In the genomic region with DNA sequence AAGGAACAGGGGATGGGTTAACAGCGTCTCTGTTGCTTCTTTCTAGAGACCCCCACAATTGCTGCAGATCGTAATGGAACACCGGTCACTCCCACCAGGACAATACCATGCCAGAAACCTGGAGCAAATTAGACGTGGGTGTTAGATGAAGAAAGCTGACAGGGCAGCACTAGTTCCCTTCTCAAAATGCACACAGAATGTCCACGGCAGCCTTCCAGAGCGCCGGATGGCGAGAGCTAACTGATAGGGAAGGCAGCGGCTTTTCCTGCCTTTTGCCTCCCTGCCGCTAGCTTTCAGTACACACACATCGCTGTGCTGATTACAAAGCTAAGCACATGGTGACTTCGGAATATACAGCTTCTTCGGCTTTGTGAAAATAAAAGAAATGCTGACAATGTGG, we compare ENCODE assay signal across 10 mouse cellular contexts. TPM values are rescaled to one million over a fixed set of nuclear protein-coding genes. Genes with fewer than 3 reads are reported as not detected.
A peak's percentile ranks its signal among the peaks of the same experiment; 100 is the strongest.
DNase-seq lines count a peak whose midpoint lies in the region; ATAC-seq and TF ChIP-seq lines count a peak whose summit lies in the region.
"Had no signal": no experiment of that assay in that cellular context is flagged by ENCODE, and none has a peak within 500 bp of the region (broad histone marks: within the 10 kb centered on the region; RNA-seq: fewer than 3 reads in every experiment).

No protein-coding gene starts in this region.

- H3K4me1 ChIP-seq in heart, adult 2 months (ENCODE audit: control insufficient read depth, insufficient read depth, low read length), result no peaks in the 10 kb centered on the region
- H3K4me1 ChIP-seq in heart, embryonic 13.5 days, result peaks cover 12% of the 10 kb centered on the region; the same call in 1 of the 2 replicates
- peaks cover 6% of the 10 kb centered on the region; the same call in 1 of the 2 replicates for H3K4me1 ChIP-seq in limb, embryonic 13.5 days
- no peaks in the 10 kb centered on the region for H3K4me1 ChIP-seq in neural tube, embryonic 14.5 days (ENCODE audit: control insufficient read depth, insufficient read depth, low read length)

- TF ChIP-seq POLR2A in heart, adult 2 months (IDR thresholded peaks at IDR 0.05; ENCODE audit: insufficient read depth, low read depth, low read length), result no peak

- peak overlapping the region; percentile 19; the same call in 1 of the 2 replicates for H3K9ac ChIP-seq in heart, adult 2 months (ENCODE audit: low read depth, low read length)
- H3K9ac ChIP-seq in heart, embryonic 13.5 days, result peak overlapping the region; percentile 71
- H3K9ac ChIP-seq in limb, embryonic 13.5 days, result peak overlapping the region; percentile 55
- H3K9ac ChIP-seq in neural tube, embryonic 14.5 days (replicated peaks; ENCODE audit: low read depth, low read length), result peak overlapping the region; percentile 25; the same call in 1 of the 2 replicates

- peak in 1 of 2 experiments; percentile 17 for DNase-seq in heart, adult 2 months
- DNase-seq in heart, adult 11 months, result no peak
- DNase-seq in ovary, postnatal 10 days (ENCODE audit: low spot score), result no peak

- H3K9me3 ChIP-seq in heart, embryonic 13.5 days, result no peaks in the 10 kb centered on the region
- H3K9me3 ChIP-seq in limb, embryonic 13.5 days, result no peaks in the 10 kb centered on the region
- H3K9me3 ChIP-seq in neural tube, embryonic 14.5 days (ENCODE audit: control insufficient read depth, low read length), result no peaks in the 10 kb centered on the region
- H3K9me3 ChIP-seq: G1E had no signal

- H3K27ac ChIP-seq in heart, adult 2 months, result no peak overlapping the region
- peak overlapping the region; percentile 89 for H3K27ac ChIP-seq in heart, embryonic 13.5 days (replicated peaks)
- H3K27ac ChIP-seq in limb, embryonic 13.5 days, result peak overlapping the region; percentile 69
- no peak overlapping the region for H3K27ac ChIP-seq in neural tube, embryonic 14.5 days (ENCODE audit: low read depth, low read length)

- peak; percentile 54 for ATAC-seq in common myeloid progenitor, adult 5-6 weeks (replicated peaks; ENCODE audit: low read depth, poor library complexity, severe bottlenecking)
- ATAC-seq in heart, embryonic 13.5 days (ENCODE audit: extremely low read depth, insufficient number of reproducible peaks, low FRiP score, low TSS enrichment), result no peak
- peak; percentile 19; the same call in 1 of the 2 replicates for ATAC-seq in limb, embryonic 13.5 days (ENCODE audit: low FRiP score, low read depth)
- ATAC-seq in neural tube, embryonic 14.5 days (ENCODE audit: low read depth), result no peak
- no peak for ATAC-seq in inflammation-experienced regulatory T-cells, adult 6 months

- intact Hi-C loops in heart, adult 2 months (cut with DNase I), result loop anchor here (2.0 to 10.0 kb wide), 2 partner anchors 177 to 207 kb away; no protein-coding TSS in a partner anchor

- no peaks in the 10 kb centered on the region for H3K27me3 ChIP-seq in heart, adult 2 months (ENCODE audit: control insufficient read depth, insufficient read depth, low read length)
- H3K27me3 ChIP-seq in heart, embryonic 13.5 days (replicated peaks), result no peaks in the 10 kb centered on the region
- no peaks in the 10 kb centered on the region for H3K27me3 ChIP-seq in limb, embryonic 13.5 days
- no peaks in the 10 kb centered on the region for H3K27me3 ChIP-seq in neural tube, embryonic 14.5 days (ENCODE audit: control insufficient read depth, insufficient read depth, low read length)

- H3K36me3 ChIP-seq in heart, adult 2 months (ENCODE audit: control insufficient read depth, insufficient read depth, low read length), result no peaks in the 10 kb centered on the region
- H3K36me3 ChIP-seq in heart, embryonic 13.5 days, result no peaks in the 10 kb centered on the region
- no peaks in the 10 kb centered on the region for H3K36me3 ChIP-seq in limb, embryonic 13.5 days
- no peaks in the 10 kb centered on the region for H3K36me3 ChIP-seq in neural tube, embryonic 14.5 days (ENCODE audit: control insufficient read depth, insufficient read depth, low read length)
- H3K36me3 ChIP-seq: G1E had no signal

- TF ChIP-seq EP300 in heart, adult 2 months (IDR thresholded peaks at IDR 0.05; ENCODE audit: insufficient read depth, low read depth, low read length), result no peak

- peak overlapping the region; percentile 24; the same call in 1 of the 2 replicates for H3K4me3 ChIP-seq in heart, adult 2 months
- peak overlapping the region; percentile 33 for H3K4me3 ChIP-seq in heart, embryonic 13.5 days
- peak overlapping the region; percentile 20 for H3K4me3 ChIP-seq in limb, embryonic 13.5 days
- H3K4me3 ChIP-seq in neural tube, embryonic 14.5 days (ENCODE audit: low read depth, low read length), result peak overlapping the region; percentile 26

- H3K79me2 ChIP-seq in heart, adult 2 months (replicated peaks; ENCODE audit: control insufficient read depth, insufficient read depth, low read length), result no peaks in the 10 kb centered on the region

- no peak for TF ChIP-seq CTCF in heart, adult 2 months (IDR thresholded peaks at IDR 0.05)

- WGBS in heart, adult 2 months, result 26% methylated on average over 13 of the region's 13 CpGs
- 19% methylated on average over 13 of the region's 13 CpGs for WGBS in heart, embryonic 13.5 days
- 19% methylated on average over 13 of the region's 13 CpGs for WGBS in limb, embryonic 13.5 days
- WGBS in neural tube, embryonic 14.5 days, result 28% methylated on average over 13 of the region's 13 CpGs

- peak overlapping the region; percentile 66 for H3K4me2 ChIP-seq in heart, embryonic 13.5 days
- peak overlapping the region; percentile 59 for H3K4me2 ChIP-seq in limb, embryonic 13.5 days (replicated peaks)
- peak overlapping the region; percentile 44 for H3K4me2 ChIP-seq in neural tube, embryonic 14.5 days (ENCODE audit: low read depth, low read length)

RNA-seq across cellular contexts. Expression of gene Plac1, which starts 7.9 kb away (rescaled TPM):
- not detected for total RNA-seq in heart, adult 2 months (2021)
- 0.38 TPM in 1 of 2 replicates, not detected in the other for polyA plus RNA-seq in heart, adult 2 months (2012; rRNA removed)
- total RNA-seq in common myeloid progenitor, adult 5-6 weeks (2017), result not detected in 2 replicates
- 7.6 and 8.0 TPM in 2 replicates for polyA plus RNA-seq in heart, embryonic 13.5 days (2015; fragmentation: Nextera tagmentation; extraction: Ambion mirVana)
- 13.3 and 14.5 TPM in 2 replicates for polyA plus RNA-seq in limb, embryonic 13.5 days (2015; fragmentation: Nextera tagmentation; extraction: Ambion mirVana)
- polyA plus RNA-seq in neural tube, embryonic 14.5 days (2014; fragmentation: Nextera tagmentation; extraction: Ambion mirVana), result 0.50 TPM in 1 of 2 replicates, not detected in the other
- polyA plus RNA-seq in inflammation-experienced regulatory T-cells, adult 6 months (2017; shearing (Covaris generic)), result not detected
- total RNA-seq: G1E; heart, postnatal 36 days had no signal
- polyA plus RNA-seq: G1E had no signal

RNA-seq across cellular contexts. Expression of gene Fam122b, which starts 37.6 kb away (rescaled TPM):
- total RNA-seq in heart, adult 2 months (2021), result 1 to 10 TPM; 2.2 to 4.3 TPM
- polyA plus RNA-seq in heart, adult 2 months (2012; rRNA removed), result 1.6 and 3.5 TPM in 2 replicates
- 6.1 and 11.8 TPM in 2 replicates for total RNA-seq in common myeloid progenitor, adult 5-6 weeks (2017)
- polyA plus RNA-seq in heart, embryonic 13.5 days (2015; fragmentation: Nextera tagmentation; extraction: Ambion mirVana), result 21.1 and 23.8 TPM in 2 replicates
- 11.3 and 11.7 TPM in 2 replicates for polyA plus RNA-seq in limb, embryonic 13.5 days (2015; fragmentation: Nextera tagmentation; extraction: Ambion mirVana)
- polyA plus RNA-seq in neural tube, embryonic 14.5 days (2014; fragmentation: Nextera tagmentation; extraction: Ambion mirVana), result 3.6 and 4.0 TPM in 2 replicates
- 1 to 10 TPM; 2.8 to 4.1 (median 3.5) TPM for polyA plus RNA-seq in inflammation-experienced regulatory T-cells, adult 6 months (2017; shearing (Covaris generic))

RNA-seq across cellular contexts. Expression of gene Fam122c, which starts 41.3 kb away (rescaled TPM):
- total RNA-seq in heart, adult 2 months (2021), result not detected
- polyA plus RNA-seq in heart, adult 2 months (2012; rRNA removed), result not detected in 2 replicates
- not detected in 2 replicates for total RNA-seq in common myeloid progenitor, adult 5-6 weeks (2017)
- not detected in 2 replicates for polyA plus RNA-seq in heart, embryonic 13.5 days (2015; fragmentation: Nextera tagmentation; extraction: Ambion mirVana)
- polyA plus RNA-seq in limb, embryonic 13.5 days (2015; fragmentation: Nextera tagmentation; extraction: Ambion mirVana), result not detected in 2 replicates
- polyA plus RNA-seq in neural tube, embryonic 14.5 days (2014; fragmentation: Nextera tagmentation; extraction: Ambion mirVana), result not detected in 2 replicates
- not detected for polyA plus RNA-seq in inflammation-experienced regulatory T-cells, adult 6 months (2017; shearing (Covaris generic))
- total RNA-seq: G1E; heart, postnatal 36 days had no signal
- polyA plus RNA-seq: G1E had no signal

Comparison
In these comparisons a context has a peak if more than half of its experiments do, and no peak if none do; other contexts are left out.
1. H3K27ac ChIP-seq: peak in heart, embryonic 13.5 days (single experiment) and limb, embryonic 13.5 days (single experiment); none in heart, adult 2 months (single experiment) and neural tube, embryonic 14.5 days (single experiment).
2. H3K9ac ChIP-seq: peak in every context shown above with its lines; median percentile 71 in heart, embryonic 13.5 days; 55 in limb, embryonic 13.5 days; 25 in neural tube, embryonic 14.5 days; 19 in heart, adult 2 months.
3. ATAC-seq: peak in common myeloid progenitor, adult 5-6 weeks (single experiment) and limb, embryonic 13.5 days (single experiment); none in heart, embryonic 13.5 days (single experiment), neural tube, embryonic 14.5 days (single experiment) and inflammation-experienced regulatory T-cells, adult 6 months (single experiment).
4. Peak in every context shown above with its lines, with median percentiles within 50 percentile points of each other: H3K4me3 ChIP-seq and H3K4me2 ChIP-seq.